Mouse (Mus musculus) right cerebral cortex, postnatal 25 days (tissue): ENCODE measurements around the gene Spata1.

ENCODE experiments used
- DNase-seq: peaks from one replicate; pipeline ENCODE4 v3.0.0; 2022

The Spata1 gene

GRCm38 (mm10) chr3:146418901-146419300 is 80.7 kb downstream of the Spata1 start:
- no peak for DNase-seq

- DNase-seq: no peak
These were observed 81.7 kb downstream of the Spata1 start for GRCm38 (mm10) chr3:146417873-146418272.

GRCm38 (mm10) chr3:146414555-146414954 is 85.0 kb downstream of the Spata1 start:
- DNase-seq: no peak

- DNase-seq: no peak
These were observed 85.6 kb downstream of the Spata1 start for GRCm38 (mm10) chr3:146413992-146414391.

DNA sequence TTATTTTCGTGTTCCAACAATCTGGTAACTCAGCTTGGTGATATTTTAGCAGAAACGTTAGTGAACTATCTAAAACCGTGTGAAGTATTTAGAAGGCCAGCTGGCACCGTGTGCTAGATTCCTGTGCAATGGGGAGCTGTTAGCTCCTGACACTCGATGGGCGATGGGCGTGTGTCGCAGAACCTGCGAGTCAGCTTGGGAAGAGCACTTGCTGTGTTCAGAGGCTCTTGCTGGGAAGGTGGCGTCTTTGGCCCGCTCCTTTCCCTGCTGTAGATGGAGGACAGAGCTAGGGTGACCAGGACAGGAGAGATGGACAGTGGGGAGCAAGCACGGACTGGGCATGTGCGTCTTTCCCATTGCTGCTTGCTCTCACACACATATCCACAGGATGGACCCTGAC is 86.5 kb downstream of the Spata1 start:
- no peak for DNase-seq

GRCm38 (mm10) chr3:146412480-146412879 is 87.1 kb downstream of the Spata1 start:
- no peak for DNase-seq

- no peak for DNase-seq
These were observed 87.5 kb downstream of the Spata1 start for GRCm38 (mm10) chr3:146412008-146412407.

DNA sequence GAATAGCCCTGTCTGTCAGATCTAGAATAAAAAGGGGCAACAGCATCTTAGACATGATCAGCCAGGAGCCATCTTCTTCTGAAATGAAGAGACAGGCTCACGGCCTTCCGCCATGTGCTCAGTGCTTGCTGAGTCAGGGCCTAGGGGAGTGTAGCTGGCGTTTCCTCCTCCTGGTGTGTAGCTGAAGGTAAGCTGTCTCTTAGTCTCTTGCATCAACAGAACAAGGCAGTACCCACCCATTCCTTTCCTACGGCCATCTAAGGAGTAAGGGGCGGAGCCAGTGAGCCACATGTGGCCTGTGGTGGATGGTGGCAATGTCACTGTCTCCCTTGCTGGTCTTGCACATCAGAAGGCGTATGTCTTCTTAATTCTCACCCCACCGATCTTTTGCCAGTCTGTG is 89.4 kb downstream of the Spata1 start:
- DNase-seq: no peak
